Mouse (Mus musculus): ENCODE results near the gene Gprc5c.

Gene Gprc5c

GRCm38 (mm10) chr11:114850452-114851268 is at the start of gene Gprc5c:
Gprc5c (plus strand) TSS chr11:114851152.
- in situ Hi-C loops (cut with MboI; ENCODE audit: unreplicated experiment in 2 of 2), result no loop called here

- in situ Hi-C loops (cut with MboI; ENCODE audit: unreplicated experiment in 2 of 2), result no loop called here
Measured at GRCm38 (mm10) chr11:114801906-114802305, 49.0 kb upstream of the Gprc5c start.

GRCm38 (mm10) chr11:114802540-114803267 is 48.2 kb upstream of the Gprc5c start:
- in situ Hi-C loops (cut with MboI; ENCODE audit: unreplicated experiment in 2 of 2), result no loop called here

- in situ Hi-C loops (cut with MboI; ENCODE audit: unreplicated experiment in 2 of 2), result no loop called here
Measured at GRCm38 (mm10) chr11:114803990-114804389, 47.0 kb upstream of the Gprc5c start.

- in situ Hi-C loops (cut with MboI; ENCODE audit: unreplicated experiment in 2 of 2), result no loop called here
Measured at GRCm38 (mm10) chr11:114807025-114807424, 43.9 kb upstream of the Gprc5c start.

GRCm38 (mm10) chr11:114807686-114808427 is 43.1 kb upstream of the Gprc5c start:
- in situ Hi-C loops (cut with MboI; ENCODE audit: unreplicated experiment in 2 of 2), result no loop called here

- in situ Hi-C loops (cut with MboI; ENCODE audit: unreplicated experiment in 2 of 2), result no loop called here
Measured at GRCm38 (mm10) chr11:114809371-114809770, 41.6 kb upstream of the Gprc5c start.

- in situ Hi-C loops (cut with MboI; ENCODE audit: unreplicated experiment in 2 of 2), result loop anchor here (5.0 to 10.0 kb wide), 2 partner anchors 102 to 244 kb away; no protein-coding TSS in a partner anchor
Measured at GRCm38 (mm10) chr11:114810344-114810743, 40.6 kb upstream of the Gprc5c start.

GRCm38 (mm10) chr11:114812731-114813240 is 38.2 kb upstream of the Gprc5c start:
- in situ Hi-C loops (cut with MboI; ENCODE audit: unreplicated experiment in 2 of 2), result loop anchor here (5.0 to 10.0 kb wide), 2 partner anchors 100 to 242 kb away; no protein-coding TSS in a partner anchor

GRCm38 (mm10) chr11:114814873-114815592 is 35.9 kb upstream of the Gprc5c start:
- in situ Hi-C loops (cut with MboI; ENCODE audit: unreplicated experiment in 2 of 2), result loop anchor here (5.0 to 10.0 kb wide), 4 partner anchors 62 to 240 kb away; no protein-coding TSS in a partner anchor

- in situ Hi-C loops (cut with MboI; ENCODE audit: unreplicated experiment in 2 of 2), result loop anchor here in 1 of 2 experiments (5.0 to 10.0 kb wide), 3 partner anchors 60 to 238 kb away; no protein-coding TSS in a partner anchor
Measured at GRCm38 (mm10) chr11:114816934-114817333, 34.0 kb upstream of the Gprc5c start.

GRCm38 (mm10) chr11:114818185-114818584 is 32.8 kb upstream of the Gprc5c start:
- in situ Hi-C loops (cut with MboI; ENCODE audit: unreplicated experiment in 2 of 2), result loop anchor here in 1 of 2 experiments (5.0 to 10.0 kb wide), 3 partner anchors 59 to 237 kb away; no protein-coding TSS in a partner anchor

- in situ Hi-C loops (cut with MboI; ENCODE audit: unreplicated experiment in 2 of 2), result loop anchor here in 1 of 2 experiments (5.0 to 10.0 kb wide), 3 partner anchors 58 to 236 kb away; no protein-coding TSS in a partner anchor
Measured at GRCm38 (mm10) chr11:114819110-114819509, 31.8 kb upstream of the Gprc5c start.

- in situ Hi-C loops (cut with MboI; ENCODE audit: unreplicated experiment in 2 of 2), result no loop called here
Measured at GRCm38 (mm10) chr11:114820444-114820843, 30.5 kb upstream of the Gprc5c start.

- in situ Hi-C loops (cut with MboI; ENCODE audit: unreplicated experiment in 2 of 2), result no loop called here
Measured at GRCm38 (mm10) chr11:114821325-114821724, 29.6 kb upstream of the Gprc5c start.

GRCm38 (mm10) chr11:114822727-114823126 is 28.2 kb upstream of the Gprc5c start:
- in situ Hi-C loops (cut with MboI; ENCODE audit: unreplicated experiment in 2 of 2), result no loop called here

GRCm38 (mm10) chr11:114823199-114823725 is 27.7 kb upstream of the Gprc5c start:
- in situ Hi-C loops (cut with MboI; ENCODE audit: unreplicated experiment in 2 of 2), result no loop called here

GRCm38 (mm10) chr11:114826686-114827085 is 24.3 kb upstream of the Gprc5c start:
- in situ Hi-C loops (cut with MboI; ENCODE audit: unreplicated experiment in 2 of 2), result no loop called here

Data from v-Abl transformed pro-B cells (cell line).